Mouse (Mus musculus) kidney, adult 11 months (tissue): ENCODE results near the gene Susd1.
A peak's percentile ranks its signal among the peaks of the same experiment; 100 is the strongest.

Experiments used
- DNase-seq: peaks from one replicate; pipeline ENCODE4 v3.0.0; 2022

The Susd1 gene

DNA sequence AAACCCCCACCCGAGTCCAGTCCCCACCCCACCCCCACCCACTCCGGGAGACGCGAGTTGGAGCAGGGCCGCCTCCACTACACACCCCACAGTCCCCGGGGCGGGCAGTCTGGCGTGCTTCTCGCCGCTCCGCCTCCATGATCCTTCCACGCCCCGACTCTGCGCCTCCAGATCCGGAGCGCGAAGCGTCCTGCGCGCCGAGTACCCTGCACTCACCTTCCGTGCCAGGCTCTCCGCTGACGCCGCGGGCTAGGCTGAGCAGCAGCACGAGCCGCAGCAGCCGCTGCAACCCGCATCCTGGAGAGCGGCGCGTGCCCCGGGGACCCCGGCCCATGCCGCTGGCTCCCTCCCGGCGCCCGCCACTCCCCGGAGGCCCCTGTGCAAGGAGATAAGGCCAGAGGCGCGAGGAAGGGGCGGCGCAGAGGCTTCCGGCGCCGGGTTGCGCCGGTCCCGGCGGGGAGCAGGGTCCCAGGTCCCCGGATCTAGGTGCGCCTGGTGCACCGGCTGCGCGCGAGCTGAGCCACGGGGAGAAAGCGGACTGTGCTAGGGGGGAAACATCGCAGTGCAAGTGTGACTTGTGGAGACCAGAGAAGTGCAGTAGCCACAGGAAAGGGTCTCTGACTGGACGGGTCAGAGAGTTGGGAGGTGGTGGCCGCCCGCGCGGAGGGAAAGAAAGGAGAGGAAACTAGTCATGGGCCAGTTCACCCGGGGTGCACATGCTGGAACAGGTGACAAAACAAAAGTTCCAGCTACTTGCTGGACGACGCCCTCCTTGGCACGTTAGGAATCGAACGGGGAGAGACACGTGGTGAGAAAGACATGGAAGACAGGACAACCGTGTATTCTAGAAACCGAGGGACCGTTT is at the start of gene Susd1:
Gene Susd1, minus strand, starts transcription at position 644 of the 865 bp plus-strand sequence.
- peak; percentile 73 for DNase-seq

DNA sequence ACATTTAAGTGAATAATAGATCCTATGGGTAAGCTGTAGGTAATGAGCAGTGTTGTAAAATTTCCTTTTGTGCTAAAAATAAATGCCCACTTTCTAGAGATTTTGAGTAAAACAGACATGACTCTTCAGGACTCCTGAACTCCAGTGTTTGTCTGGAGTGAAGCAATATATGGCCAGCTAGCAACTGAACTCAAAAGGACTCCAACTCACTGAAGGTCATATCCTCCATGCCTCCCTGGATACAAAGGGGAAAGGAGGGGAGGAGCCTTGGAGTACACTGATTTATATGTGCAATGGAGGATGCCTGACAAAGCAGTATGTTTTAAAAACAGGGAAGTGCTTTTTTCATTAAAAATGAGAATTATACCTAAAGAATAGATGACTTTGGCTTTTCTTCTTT is 32.9 kb upstream of the Susd1 start:
- no peak for DNase-seq

DNA sequence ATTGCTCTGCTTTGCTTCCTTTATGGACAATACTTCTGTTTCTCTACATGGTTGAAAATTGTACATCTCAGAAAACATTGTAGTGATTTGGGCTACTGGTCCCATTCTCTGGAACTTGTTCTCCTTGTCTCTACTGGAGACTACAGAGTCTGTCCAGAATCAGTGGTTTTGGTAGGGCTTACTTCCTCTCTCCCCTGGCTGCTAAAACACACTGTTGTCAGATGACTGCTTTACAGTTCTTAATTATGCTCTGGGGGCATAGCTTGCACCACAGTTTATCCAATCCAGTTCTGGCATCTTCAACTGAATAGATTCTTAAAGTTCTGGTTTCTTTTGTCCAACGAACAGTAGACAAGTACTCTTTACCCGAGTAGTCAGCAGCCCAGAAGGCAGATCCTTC is 27.0 kb upstream of the Susd1 start:
- DNase-seq: no peak

DNA sequence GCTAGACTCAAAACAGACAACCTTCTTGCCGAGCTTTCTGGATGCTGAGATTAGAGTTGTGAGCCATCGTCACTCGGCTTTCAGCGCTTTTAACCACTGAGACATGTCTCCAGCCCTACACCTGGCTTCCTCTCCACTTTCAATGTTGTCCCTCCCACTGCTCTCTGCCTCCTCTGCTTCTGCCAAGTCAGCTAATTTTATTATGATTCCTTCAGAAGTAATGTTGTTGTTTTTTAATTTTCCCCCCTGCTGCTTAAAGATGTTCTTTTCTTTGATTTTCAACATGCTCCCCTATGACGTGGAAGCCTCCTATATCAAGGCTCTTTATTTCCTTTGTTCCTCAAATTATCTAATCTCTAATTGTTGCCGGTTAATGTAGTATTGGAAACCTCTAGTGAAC is 26.2 kb upstream of the Susd1 start:
- no peak for DNase-seq

DNA sequence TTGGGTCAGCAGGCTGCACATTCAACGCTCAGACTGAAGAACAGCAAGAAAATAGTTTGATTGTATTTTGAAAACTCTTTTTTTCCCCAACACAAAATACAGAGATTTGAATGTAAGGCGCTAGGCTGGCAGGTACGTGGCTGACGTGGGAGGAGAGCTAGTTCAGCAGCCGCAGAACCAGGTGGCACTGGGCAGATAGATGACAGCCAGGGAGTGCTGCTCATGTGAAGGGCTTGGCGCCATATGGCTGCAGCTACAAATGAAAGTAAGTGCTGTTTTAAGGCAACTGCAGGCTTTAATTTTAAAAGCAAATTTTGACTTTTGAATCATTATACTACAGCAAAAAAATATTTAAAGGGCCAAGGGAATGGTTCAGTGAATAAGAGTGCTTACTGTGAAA is 24.1 kb upstream of the Susd1 start:
- DNase-seq: no peak

DNA sequence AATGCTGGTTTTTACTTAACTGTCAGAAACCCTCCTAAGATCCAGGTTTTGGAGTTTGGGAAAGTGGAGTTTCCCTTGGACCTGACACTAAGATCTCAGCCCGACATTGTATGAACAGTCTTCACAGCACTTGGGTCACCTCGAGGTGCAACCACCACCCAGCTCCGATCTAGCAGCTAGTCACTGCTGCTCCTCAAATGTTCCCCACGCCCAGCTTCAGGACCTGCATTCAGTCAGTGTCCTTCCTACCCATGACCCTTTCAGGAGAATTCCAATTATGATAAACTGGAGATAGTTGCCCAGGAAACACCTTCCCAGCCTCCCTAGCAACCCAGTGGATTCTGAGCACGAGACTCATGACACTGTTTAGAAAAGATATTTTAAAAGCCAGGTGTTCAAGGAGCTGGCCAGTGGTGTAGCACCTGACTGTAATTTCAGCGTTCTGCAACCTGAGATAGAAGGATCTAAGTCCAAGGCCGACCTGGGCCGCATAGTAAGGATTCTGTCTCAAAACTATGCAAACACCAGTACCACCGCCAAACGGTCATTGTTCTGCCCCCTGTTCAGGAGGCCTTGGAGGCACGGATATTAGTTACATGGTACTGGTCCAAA is 22.8 kb upstream of the Susd1 start:
- DNase-seq: no peak

DNA sequence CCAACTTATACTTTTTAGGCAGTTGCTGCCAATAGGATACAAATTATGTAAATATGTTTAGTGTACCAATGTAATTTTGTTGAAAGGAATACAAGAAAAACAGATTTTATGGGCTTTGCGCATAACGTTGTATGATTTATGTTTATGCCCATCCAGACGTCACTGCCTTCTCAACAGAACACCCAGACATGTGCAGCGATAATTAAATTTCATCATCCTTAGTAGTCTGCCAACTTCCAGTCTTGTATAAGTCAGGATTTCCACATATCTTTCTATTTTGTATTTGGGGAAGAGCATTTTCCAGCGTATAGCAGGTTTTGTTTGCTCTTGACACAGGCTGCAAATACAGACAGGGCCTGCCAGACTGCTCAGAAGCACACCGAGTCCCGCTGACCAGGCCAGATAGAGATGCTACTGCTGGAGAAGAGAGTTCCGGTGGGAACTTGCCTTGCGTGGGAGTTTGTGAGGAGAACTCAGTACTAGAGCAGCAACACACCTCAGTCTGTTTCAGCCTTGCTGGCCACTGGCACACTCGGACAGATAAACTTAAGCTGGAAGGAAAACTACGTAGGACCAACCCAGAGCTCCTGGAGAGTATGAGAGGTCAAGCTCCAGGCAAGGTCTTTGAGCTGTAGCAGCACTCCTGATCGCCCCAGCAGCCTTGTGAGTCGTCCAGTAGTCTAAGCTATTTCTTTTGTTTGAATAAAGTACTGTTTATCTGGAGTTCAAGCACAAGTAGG is 21.0 kb upstream of the Susd1 start:
- DNase-seq: no peak

DNA sequence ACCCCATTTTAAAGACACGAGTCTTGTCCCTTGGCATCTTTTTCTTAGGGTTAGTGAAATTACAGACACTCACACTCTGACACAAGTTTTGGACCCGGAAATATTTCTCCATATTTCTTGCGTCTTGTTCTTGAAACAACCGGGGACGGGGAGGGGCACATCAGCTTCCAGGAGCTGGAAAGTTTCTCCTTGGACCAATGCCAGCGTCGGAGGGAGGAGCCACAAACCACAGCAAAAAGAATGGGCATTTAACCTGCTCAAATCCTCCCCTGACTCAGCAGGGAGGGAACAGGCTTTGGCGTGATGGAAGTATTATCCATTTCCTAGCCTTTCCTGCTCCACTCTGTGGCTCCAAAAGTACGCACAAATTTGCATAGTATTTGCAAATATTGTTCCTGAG is 19.5 kb upstream of the Susd1 start:
- DNase-seq: peak; percentile 59

DNA sequence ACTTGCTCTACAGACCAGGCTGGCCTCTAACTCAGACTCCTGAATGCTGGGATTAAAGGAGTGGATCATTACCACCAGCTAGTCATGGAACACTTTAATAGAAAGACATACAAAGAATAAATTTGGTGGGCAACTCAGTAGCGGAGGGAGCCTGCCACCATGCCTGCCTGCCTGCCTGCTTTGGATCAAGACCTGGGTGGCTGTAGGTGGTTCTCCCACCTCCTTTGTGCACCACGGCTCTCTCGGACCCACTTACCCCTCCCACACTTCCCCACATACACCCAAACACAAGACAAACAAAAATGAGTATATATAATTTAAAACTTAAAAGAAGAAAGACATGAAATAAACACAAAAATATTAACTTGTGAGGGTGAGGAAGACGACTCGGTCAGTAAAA is 18.7 kb upstream of the Susd1 start:
- DNase-seq: no peak

DNA sequence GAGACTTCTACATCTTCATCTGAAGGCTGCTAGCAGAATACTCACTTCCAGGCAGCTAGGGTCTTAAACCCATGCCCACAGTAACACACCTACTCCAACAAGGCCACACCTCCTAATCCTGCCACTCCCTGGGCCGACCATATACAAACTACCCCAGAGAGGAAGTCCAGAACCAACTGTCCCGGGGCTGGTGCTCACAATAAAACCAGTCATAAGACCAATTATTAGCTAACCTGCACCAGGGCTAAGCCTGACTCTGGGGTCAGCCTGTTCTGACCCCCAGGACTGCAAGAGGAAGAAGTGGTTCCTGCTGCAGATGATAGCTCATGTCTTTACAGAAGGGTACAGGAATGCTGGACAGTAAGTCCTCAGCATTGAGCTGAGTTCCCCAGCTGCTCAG is 17.0 kb upstream of the Susd1 start:
- DNase-seq: no peak

DNA sequence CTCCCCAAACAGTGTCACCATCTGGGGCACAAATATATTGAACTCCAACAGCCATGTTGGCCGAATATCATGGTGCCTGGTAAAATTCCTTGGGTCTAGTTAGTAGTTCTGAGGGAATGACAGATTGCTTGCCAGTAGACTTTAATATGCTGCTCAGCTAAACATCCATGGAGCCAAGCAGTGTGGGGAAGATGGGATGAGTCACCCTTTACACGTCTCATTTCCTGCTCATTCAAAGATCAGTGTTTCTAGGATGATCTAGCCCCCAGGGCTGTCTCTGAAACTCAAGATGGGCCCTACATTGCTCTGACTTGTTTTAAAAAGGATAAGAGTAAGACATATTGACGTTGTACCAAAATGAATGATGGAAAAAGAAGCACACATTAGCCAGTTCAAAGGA is 15.6 kb upstream of the Susd1 start:
- no peak for DNase-seq

DNA sequence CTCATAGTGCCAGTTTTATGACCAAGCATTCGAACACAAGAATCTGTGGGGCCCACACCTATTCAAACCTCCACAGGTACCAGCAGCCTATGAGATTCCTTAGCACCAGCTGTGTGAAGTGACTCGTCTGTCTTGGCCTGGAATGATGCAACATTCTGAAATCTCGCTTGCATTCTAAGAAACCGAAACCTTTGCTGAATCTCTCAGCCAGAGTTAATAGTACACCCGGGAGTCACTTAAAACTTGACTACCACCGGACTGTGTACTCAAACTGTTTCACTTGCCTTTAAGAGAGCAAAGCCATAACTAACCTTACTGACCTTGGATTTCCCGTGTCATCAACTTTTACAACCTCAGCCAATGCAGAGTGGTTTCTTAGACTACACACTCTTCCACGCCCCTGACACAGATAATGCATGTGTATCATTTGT is 14.1 kb upstream of the Susd1 start:
- peak; percentile 71 for DNase-seq

DNA sequence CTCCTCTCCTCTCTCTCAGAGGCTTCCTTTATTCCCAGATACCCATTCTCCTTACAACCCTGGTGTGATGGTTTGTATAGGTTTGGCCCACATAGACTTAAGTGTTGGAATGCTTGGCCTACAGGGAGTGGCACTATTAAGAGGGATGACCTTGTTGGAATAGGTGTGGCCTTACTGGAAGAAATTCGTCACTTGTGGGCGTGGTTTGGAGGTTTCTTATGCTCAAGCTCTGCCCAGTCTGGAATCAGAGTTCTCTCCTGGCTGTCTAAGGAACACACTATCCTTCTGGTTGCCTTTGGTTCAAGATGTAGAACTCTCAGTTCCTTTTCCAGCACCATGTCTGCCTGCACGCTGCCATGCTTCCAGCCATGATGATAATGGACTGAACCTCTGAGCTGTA is 12.5 kb upstream of the Susd1 start:
- no peak for DNase-seq

DNA sequence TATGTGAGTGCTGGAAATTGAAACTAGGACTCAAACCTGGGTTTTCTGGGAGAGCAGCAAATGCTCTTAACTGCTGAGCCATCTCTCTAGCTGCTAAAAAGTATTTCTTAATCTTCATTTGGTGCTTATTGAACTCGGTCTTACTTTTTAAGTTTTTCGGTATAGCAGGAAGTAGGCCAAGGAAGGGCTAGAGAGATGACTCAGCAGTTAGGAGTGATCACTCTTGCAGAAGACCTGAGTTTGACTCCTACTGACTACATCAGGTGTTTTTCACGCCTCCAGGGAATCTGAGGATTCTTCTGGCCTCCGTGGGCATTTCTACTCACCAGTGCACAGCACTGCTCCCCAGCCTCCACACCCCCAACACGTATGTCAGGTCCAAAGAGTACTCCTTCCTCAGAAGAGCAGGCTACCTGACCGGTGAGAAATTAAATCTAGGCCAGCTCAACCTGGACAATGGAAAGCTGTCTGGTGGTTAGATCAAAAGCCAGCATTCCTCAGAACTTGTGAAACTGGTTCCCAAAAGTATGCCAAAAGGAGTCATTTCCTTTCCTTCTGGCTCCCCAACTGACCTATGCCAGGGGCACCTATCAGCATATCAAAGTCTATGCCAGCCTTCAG is 11.9 kb upstream of the Susd1 start:
- DNase-seq: no peak

DNA sequence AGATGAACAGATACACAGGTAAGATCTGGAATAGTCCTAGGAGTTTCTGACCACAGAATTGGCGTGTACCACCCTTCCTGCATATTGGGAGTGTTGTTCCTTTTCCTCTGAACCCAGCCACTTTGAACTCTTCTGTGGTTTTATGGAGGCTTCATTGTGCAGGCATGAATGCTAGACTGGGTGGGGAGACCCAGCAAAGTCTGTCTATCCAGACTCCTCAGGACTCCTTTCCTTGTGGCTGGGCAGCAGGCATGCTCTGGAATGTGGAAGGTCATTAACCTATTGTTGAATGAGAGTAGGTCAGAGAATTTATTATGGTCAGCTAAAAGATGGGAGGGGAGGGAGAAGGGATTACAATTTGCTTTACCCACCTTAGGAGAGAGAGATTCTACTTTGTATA is 8.9 kb upstream of the Susd1 start:
- DNase-seq: peak; percentile 23

DNA sequence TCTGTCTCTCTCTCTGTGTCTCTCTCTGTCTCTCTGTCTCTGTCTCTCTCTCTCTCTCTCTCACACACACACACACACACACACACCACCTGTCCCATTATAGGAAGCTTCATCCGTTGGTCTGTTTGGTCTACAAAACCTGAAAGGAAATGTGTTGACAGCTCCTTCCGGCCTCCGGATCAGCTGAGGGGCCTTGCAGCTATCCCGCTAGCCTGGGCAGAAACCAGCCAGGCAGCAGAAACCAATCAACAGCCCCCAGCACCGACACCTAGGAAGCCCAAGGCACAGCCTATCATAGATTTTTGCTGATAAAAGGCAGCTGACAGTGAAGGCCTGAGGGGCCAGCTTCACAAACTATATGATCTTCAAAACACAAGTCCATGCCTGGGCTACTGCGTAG is 7.1 kb upstream of the Susd1 start:
- DNase-seq: no peak

DNA sequence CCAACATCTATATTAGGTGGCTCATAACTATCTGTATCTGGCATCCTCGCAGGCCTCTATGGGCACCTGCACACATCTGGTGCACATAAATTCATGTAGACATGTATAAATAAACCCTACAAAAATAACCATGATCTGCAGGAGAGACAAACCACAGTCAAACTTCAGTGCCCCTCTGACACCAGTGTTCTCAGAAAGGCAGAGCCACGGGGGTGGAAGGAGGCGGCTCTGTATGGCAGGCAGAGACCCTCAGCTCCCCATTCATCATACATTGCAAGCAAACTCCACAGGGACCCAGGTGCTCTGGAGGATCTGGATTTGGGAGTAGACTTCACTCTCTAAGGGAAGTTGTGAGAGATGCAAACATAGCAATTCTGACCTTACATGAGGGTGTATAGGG is 6.6 kb upstream of the Susd1 start:
- no peak for DNase-seq

DNA sequence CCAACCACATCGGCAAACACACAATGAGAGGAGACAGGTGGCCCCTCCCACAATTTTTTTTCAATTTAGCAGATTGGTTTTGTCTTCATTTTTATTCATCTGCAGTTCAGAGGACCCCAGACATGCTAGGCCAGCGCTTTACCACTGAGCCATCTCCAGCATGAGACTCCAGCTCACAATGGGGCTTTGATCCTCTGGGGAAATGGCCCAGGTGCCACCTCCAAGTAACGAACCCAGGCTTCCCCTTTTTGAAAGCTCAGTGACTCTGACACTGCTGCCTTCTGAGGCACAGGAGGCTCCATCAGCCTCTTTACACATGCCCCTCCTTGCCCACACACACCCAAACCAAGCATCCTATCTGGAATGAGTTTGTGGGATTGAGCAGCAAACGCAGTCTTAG is 5.7 kb upstream of the Susd1 start:
- DNase-seq: no peak

DNA sequence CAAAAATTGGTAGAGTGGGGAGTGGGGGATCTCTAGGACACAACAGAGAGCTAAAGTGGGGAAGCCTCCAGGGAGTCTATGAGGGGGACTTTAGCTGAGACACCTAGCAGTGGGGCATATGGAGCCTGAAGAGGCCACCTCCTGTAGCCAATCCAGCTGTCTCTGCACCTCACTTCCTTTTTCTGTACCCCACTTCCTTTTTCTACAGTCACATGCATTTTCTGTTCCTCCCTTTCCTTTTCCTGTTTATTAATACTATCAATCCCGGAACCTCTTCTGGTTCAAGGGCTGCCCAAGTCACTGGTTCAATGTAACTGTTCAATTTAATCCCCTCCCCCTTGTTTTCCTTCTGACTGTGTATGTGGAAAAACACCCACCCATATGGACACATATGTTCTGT is 2.8 kb upstream of the Susd1 start:
- no peak for DNase-seq

DNA sequence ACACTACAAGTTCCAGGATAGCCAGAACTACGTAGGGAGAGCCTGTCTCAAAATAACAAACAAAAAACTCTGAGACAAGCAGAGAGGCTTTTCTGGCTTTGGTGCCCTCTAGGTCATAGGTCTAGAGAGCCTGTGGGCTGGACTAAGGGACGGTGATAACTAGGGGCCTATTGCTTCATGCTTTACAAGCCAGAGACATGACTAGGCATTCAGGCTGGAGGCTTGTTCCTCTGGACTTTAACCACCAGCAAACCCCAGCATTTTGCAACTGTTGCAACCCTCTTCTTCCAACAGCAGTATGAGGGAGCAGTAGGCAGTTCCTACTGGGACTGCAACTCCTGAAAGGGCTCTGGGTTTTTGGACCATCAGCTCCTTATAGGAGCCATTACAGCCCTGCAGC is 1.5 kb upstream of the Susd1 start:
- peak; percentile 65 for DNase-seq

DNA sequence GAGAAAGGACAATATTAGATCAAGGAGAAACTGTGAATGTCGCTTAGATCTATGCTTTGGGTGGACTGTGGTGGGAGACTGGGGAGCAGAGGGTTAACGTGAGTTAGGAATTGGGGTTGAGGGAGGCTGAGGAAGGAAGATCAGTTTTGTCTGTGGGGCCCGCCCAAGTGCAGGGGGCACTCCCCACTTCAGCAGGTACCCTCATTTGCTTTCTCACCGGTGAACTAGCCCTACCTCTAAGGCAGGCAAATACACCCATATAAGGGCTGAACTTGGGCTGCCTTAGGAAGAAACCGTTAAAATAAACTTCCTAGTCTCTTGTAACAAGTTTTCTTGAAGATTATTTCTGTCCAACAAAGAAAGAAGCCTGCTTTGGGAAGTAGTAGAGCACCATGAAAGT is 608 bp upstream of the Susd1 start:
- no peak for DNase-seq

DNA sequence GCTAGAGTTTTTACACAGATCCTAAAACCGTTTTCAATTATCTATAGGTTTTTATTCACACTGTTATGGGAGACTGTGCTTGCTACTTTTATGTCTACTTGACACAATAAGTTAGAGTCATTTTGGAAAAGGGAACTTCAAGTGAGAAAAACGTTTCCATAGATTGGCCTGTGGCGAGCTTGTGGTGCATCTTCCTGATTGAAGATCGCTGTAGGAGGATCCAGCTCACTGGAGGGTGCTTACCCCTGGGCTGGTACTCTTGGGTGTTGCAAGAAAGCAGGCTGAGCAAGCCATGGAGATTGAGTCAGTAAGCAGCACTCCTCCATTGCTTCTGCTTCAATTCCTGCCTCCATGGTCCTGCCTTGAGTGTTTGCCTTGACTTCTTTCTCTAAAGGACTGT is 2.5 kb downstream of the Susd1 start:
- no peak for DNase-seq

DNA sequence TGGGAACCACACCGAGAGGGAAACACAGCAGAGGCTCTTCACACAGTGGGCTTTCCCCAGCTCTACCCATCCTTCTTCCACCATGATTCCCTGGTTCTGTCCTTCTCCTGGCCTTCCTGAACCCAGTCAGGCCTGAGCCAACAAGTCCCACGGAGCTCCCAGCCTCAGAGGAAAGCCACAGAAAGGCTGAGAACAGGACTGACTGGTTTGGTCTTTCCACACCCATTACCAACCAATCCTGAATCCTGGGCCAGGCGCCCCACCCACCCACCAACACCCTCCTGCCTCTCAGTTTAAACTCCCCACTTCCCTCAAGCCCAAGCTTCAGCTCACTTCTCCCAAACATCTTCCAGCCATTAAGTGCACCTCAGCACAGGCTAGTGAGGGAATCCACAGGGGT is 4.4 kb downstream of the Susd1 start:
- peak; percentile 30 for DNase-seq

DNA sequence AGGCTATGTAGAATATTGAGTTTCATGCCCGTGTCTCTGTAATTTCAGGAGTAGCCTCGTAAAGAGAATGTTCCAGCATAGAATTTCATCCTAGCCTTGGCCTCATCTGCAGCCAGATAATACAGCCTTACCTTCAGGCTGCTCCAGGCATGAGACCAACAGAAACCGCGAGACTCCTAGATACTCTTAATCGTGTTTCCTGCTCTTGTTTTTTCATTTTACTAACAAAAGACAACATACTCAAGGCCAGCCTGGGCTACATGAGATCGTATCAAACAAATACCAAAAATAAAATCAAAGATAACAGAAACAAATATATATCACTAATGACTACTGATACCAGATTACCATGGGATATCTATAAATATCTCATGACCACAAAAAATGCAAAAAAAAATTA is 9.3 kb downstream of the Susd1 start:
- DNase-seq: no peak
